Mouse (Mus musculus): ENCODE data around the gene Hnrnpul2. TPM values are rescaled to one million over a fixed set of nuclear protein-coding genes. Genes with fewer than 3 reads are reported as not detected.

Gene Hnrnpul2
- polyA plus RNA-seq, 1 experiment from 2014 or later, result 6.4 TPM

DNA sequence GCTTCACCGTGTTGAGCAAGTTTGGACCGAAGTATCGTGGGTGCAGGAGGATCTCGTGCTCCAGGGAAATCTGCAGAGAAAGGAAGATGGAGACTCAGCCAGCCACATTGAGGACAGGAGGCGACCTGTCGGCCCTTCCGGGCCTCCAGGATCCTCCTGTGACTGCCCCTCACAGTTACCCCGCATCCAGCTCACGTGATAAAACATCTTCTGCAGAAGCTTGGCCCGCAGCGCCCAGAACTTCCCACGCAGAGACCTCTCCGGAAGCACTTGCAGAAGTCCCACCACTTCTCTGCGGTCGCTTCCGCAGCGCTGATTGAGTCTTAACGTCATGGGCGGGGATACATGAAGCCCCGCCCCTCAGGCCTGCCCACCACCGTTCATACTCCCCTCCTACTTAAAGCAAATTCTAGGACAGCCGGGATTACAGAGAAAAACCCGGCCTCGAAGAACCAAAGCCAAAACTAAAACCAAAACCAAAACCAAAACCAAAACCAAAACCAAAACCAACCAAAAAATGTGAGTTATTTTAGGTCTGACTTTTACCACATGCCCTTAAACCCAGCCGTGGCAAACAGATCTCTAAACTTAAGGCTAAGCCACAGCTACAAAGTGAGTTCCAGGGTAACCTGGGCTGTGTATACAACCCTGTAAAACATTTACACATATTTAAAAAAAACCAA, 21.4 kb upstream of the Hnrnpul2 start, which contains the start of gene Polr2g:
Gene Polr2g (minus strand): TSS at position 314 of the 683 bp plus-strand sequence.
- 0 out of 2 replicates have a peak within 1 kb of the TSS, but pooled peaks have one; percentile 12 for H3K27ac ChIP-seq
- peaks cover 22% of the 10 kb centered on the region for H3K4me1 ChIP-seq
- ATAC-seq, result peak; percentile 72
- no peaks in the 10 kb centered on the region for H3K9me3 ChIP-seq (replicated peaks)
- H3K4me3 ChIP-seq, result peak within 1 kb of the TSS; percentile 62
- H3K9ac ChIP-seq, result peak within 1 kb of the TSS; percentile 77
- H3K4me2 ChIP-seq, result peak within 1 kb of the TSS; percentile 88
- 2% methylated on average over 25 of the region's 25 CpGs for WGBS
- peaks cover 32% of the 10 kb centered on the region for H3K36me3 ChIP-seq (ENCODE audit: poor library complexity, severe bottlenecking)
- H3K27me3 ChIP-seq, result peaks cover 4% of the 10 kb centered on the region; the same call in 1 of the 2 replicates

DNA sequence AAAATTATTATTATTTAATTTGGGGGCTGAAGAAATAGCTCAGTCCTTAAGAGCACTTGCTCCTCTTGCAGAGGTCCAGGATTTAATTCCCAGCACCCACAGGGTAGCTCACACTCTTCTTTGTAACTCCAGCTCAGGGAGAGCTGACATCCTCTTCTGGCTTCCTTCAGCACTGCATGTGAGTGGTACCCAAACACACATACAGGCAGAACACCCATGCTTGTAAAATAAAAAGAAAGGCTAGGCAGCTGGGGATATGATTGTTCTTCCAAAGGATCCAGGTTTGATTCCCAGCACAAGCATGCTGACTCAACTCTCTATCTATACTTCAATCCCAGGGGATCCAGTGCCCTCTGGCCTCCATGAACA, 20.9 kb upstream of the Hnrnpul2 start:
- H3K9ac ChIP-seq, result no peak overlapping the region
- peaks cover 22% of the 10 kb centered on the region for H3K4me1 ChIP-seq
- H3K4me2 ChIP-seq, result peak overlapping the region; percentile 88; the same call in 1 of the 2 replicates
- H3K27me3 ChIP-seq, result peaks cover 4% of the 10 kb centered on the region; the same call in 1 of the 2 replicates
- H3K9me3 ChIP-seq (replicated peaks), result no peaks in the 10 kb centered on the region
- H3K27ac ChIP-seq, result no peak overlapping the region
- peak overlapping the region; percentile 62; the same call in 1 of the 2 replicates for H3K4me3 ChIP-seq
- peaks cover 32% of the 10 kb centered on the region for H3K36me3 ChIP-seq (ENCODE audit: poor library complexity, severe bottlenecking)
- ATAC-seq, result no peak

- H3K36me3 ChIP-seq (ENCODE audit: poor library complexity, severe bottlenecking), result peaks cover 40% of the 10 kb centered on the region
- WGBS, result under 1% methylated on average over 30 of the region's 30 CpGs
- H3K4me2 ChIP-seq, result peak within 1 kb of the TSS; percentile 69
- H3K4me3 ChIP-seq, result peak within 1 kb of the TSS; percentile 63
- peaks cover 19% of the 10 kb centered on the region for H3K4me1 ChIP-seq
- peak within 1 kb of the TSS; percentile 94 for H3K27ac ChIP-seq
- no peaks in the 10 kb centered on the region for H3K9me3 ChIP-seq (replicated peaks)
- peak; percentile 98 for ATAC-seq
- H3K27me3 ChIP-seq, result peaks cover 4% of the 10 kb centered on the region; the same call in 1 of the 2 replicates
- peak within 1 kb of the TSS; percentile 61 for H3K9ac ChIP-seq
Observed at GRCm38 (mm10) chr19:8802130-8802821, 17.5 kb upstream of the Hnrnpul2 start, which contains the start of gene Zbtb3. TSS of gene Zbtb3 (plus strand) at chr19:8802555.

DNA sequence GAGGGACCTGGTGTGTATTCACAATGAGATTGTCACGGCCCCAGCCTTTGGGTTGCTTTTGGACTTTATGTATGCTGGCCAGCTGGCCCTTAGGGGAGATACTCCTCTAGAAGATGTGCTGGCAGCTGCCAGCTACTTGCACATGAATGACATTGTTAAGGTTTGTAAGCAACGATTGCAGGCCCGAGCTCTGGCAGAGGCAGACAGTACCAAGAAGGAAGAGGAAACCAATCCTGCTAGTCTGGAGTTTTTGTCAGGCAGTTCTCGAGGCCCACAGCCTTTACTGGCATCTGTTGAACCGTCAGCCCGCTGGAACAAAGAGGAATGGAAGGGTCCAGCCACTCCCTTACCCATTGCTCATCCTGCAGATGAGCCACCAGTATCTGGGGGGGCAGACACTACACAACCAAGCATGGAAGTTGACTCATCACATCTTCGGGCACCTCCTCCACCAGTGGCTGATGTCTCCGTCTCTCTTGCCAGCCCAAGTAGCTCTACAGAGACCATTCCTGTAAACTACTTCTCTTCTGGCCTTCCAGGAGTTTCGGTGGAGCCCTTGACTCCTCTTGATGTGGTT, 16.5 kb upstream of the Hnrnpul2 start:
- peaks cover 12% of the 10 kb centered on the region for H3K4me1 ChIP-seq
- peaks cover 4% of the 10 kb centered on the region; the same call in 1 of the 2 replicates for H3K27me3 ChIP-seq
- H3K27ac ChIP-seq, result peak overlapping the region; percentile 94
- peak overlapping the region; percentile 63; the same call in 1 of the 2 replicates for H3K4me3 ChIP-seq
- no peak for ATAC-seq
- H3K36me3 ChIP-seq (ENCODE audit: poor library complexity, severe bottlenecking), result peaks cover 51% of the 10 kb centered on the region
- H3K4me2 ChIP-seq, result peak overlapping the region; percentile 69
- no peaks in the 10 kb centered on the region for H3K9me3 ChIP-seq (replicated peaks)
- peak overlapping the region; percentile 34; the same call in 1 of the 2 replicates for H3K9ac ChIP-seq
- WGBS, result 91% methylated on average over 9 of the region's 9 CpGs

- H3K9me3 ChIP-seq (replicated peaks), result no peaks in the 10 kb centered on the region
- WGBS, result 94% methylated on average over 11 of the region's 11 CpGs
- no peak overlapping the region for H3K9ac ChIP-seq
- no peak for ATAC-seq
- H3K27ac ChIP-seq, result no peak overlapping the region; the same call in 1 of the 2 replicates
- H3K4me3 ChIP-seq, result no peak overlapping the region
- H3K36me3 ChIP-seq (ENCODE audit: poor library complexity, severe bottlenecking), result peaks cover 58% of the 10 kb centered on the region
- peaks cover 4% of the 10 kb centered on the region; the same call in 1 of the 2 replicates for H3K27me3 ChIP-seq
- H3K4me2 ChIP-seq, result no peak overlapping the region
- H3K4me1 ChIP-seq, result peaks cover 12% of the 10 kb centered on the region
Observed at GRCm38 (mm10) chr19:8803879-8804660, 15.7 kb upstream of the Hnrnpul2 start.

DNA sequence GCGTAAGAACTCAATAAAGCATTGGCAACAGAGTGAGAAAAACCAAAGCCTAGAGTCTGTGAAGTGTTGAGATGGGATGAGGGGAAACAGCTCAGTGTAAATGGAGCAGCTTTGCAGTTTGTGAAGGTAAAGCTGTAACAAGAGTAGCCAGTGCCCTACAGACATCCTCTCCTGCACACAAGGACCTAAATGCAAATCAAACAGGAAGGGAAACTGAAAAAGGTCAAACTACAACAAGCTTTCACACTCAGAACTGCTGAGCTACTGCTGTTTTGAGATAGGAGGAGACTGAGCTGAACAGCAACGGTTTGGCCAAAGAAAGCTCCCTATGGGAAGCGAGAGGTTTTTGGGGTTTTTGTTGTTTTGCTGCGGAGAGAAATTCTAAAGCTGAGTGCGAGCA, 13.0 kb upstream of the Hnrnpul2 start:
- no peak overlapping the region for H3K27ac ChIP-seq
- 94% methylated on average over 5 of the region's 5 CpGs for WGBS
- H3K4me3 ChIP-seq, result no peak overlapping the region
- H3K4me2 ChIP-seq, result no peak overlapping the region
- no peaks in the 10 kb centered on the region for H3K9me3 ChIP-seq (replicated peaks)
- peaks cover 9% of the 10 kb centered on the region for H3K4me1 ChIP-seq
- H3K9ac ChIP-seq, result no peak overlapping the region
- no peaks in the 10 kb centered on the region for H3K27me3 ChIP-seq
- peaks cover 80% of the 10 kb centered on the region for H3K36me3 ChIP-seq (ENCODE audit: poor library complexity, severe bottlenecking)
- no peak for ATAC-seq

GRCm38 (mm10) chr19:8815812-8816211, 4.0 kb upstream of the Hnrnpul2 start:
- Histone ChIP-seq H3K4me3 (no peak overlapping the region), H3K9ac (peak overlapping the region; percentile 22; the same call in 1 of the 2 replicates), H3K4me2 (peak overlapping the region; percentile 19), H3K27ac (no peak overlapping the region), H3K27me3 (no peaks in the 10 kb centered on the region), H3K36me3 (ENCODE audit: poor library complexity, severe bottlenecking) (peaks cover 57% of the 10 kb centered on the region), H3K9me3 (replicated peaks) (no peaks in the 10 kb centered on the region), H3K4me1 (peaks cover 32% of the 10 kb centered on the region)
- 74% methylated on average over 11 of the region's 11 CpGs for WGBS
- no peak for ATAC-seq

- H3K4me3 ChIP-seq, result peak overlapping the region; percentile 100
- H3K9ac ChIP-seq, result peak overlapping the region; percentile 53
- peaks cover 47% of the 10 kb centered on the region for H3K36me3 ChIP-seq (ENCODE audit: poor library complexity, severe bottlenecking)
- H3K4me2 ChIP-seq, result peak overlapping the region; percentile 48
- H3K4me1 ChIP-seq, result peaks cover 43% of the 10 kb centered on the region
- no peaks in the 10 kb centered on the region for H3K27me3 ChIP-seq
- no peak for ATAC-seq
- no peak overlapping the region for H3K27ac ChIP-seq
- 55% methylated on average over 3 of the region's 3 CpGs for WGBS
- H3K9me3 ChIP-seq (replicated peaks), result no peaks in the 10 kb centered on the region
Observed at GRCm38 (mm10) chr19:8817001-8817400, 2.8 kb upstream of the Hnrnpul2 start.

GRCm38 (mm10) chr19:8818301-8818798, 1.5 kb upstream of the Hnrnpul2 start:
- Histone ChIP-seq H3K9me3 (replicated peaks) (no peaks in the 10 kb centered on the region), H3K27me3 (no peaks in the 10 kb centered on the region), H3K4me3 (peak overlapping the region; percentile 100), H3K9ac (peak overlapping the region; percentile 81), H3K27ac (peak overlapping the region; percentile 99), H3K4me1 (peaks cover 56% of the 10 kb centered on the region), H3K4me2 (peak overlapping the region; percentile 92), H3K36me3 (ENCODE audit: poor library complexity, severe bottlenecking) (peaks cover 42% of the 10 kb centered on the region)
- ATAC-seq, result no peak
- WGBS, result 29% methylated on average over 14 of the region's 14 CpGs

GRCm38 (mm10) chr19:8818801-8819595, 812 bp upstream of the Hnrnpul2 start, which contains the start of gene Ttc9c:
TSS of gene Ttc9c (minus strand) at chr19:8819333.
- peak within 1 kb of the TSS; percentile 99 for H3K27ac ChIP-seq
- H3K27me3 ChIP-seq, result no peaks in the 10 kb centered on the region
- WGBS, result under 1% methylated on average over 33 of the region's 33 CpGs
- H3K4me3 ChIP-seq, result peak within 1 kb of the TSS; percentile 100
- peaks cover 42% of the 10 kb centered on the region for H3K36me3 ChIP-seq (ENCODE audit: poor library complexity, severe bottlenecking)
- peak; percentile 94 for ATAC-seq
- peak within 1 kb of the TSS; percentile 92 for H3K4me2 ChIP-seq
- peaks cover 58% of the 10 kb centered on the region for H3K4me1 ChIP-seq
- H3K9ac ChIP-seq, result peak within 1 kb of the TSS; percentile 99
- no peaks in the 10 kb centered on the region for H3K9me3 ChIP-seq (replicated peaks)
